Mouse (Mus musculus) hindbrain, embryonic 14.5 days (tissue): ENCODE results near the gene Gm44596. TPM values are rescaled to one million over a fixed set of nuclear protein-coding genes. Genes with fewer than 3 reads are reported as not detected.
A peak's percentile ranks its signal among the peaks of the same experiment; 100 is the strongest.

Experiments
- ATAC-seq: fragments of 200-750 bp; cut with Nextera tagmentation; 2 replicates; pipeline ENCODE4 v1.8.0; 2017; ENCODE audit warnings: moderate number of reproducible peaks, mild to moderate bottlenecking, moderate TSS enrichment, moderate library complexity; ENCODE audit not compliant: low FRiP score
- DNase-seq: peaks from one replicate; pipeline ENCODE4 v3.0.0-alpha.2; 2015; ENCODE audit warnings: low spot score
- H3K27ac ChIP-seq: fragments of 300-500 bp; sonication (generic); 2 replicates; pipeline ENCODE4 v1.5.1; 2014; ENCODE audit warnings: mild to moderate bottlenecking, moderate library complexity
- H3K27me3 ChIP-seq: fragments of 300-500 bp; sonication (generic); 2 replicates; pipeline ENCODE4 v1.6.1; 2014; ENCODE audit warnings: mild to moderate bottlenecking, low read length, mixed read lengths; ENCODE audit not compliant: control insufficient read depth, insufficient read depth
- H3K36me3 ChIP-seq: fragments of 300-500 bp; sonication (generic); replicated peaks from 2 replicates; pipeline ENCODE4 v1.6.1; 2014; ENCODE audit not compliant: control insufficient read depth, insufficient read depth
- H3K4me1 ChIP-seq: fragments of 300-500 bp; sonication (generic); replicated peaks from 2 replicates; pipeline ENCODE4 v1.6.1; 2014; ENCODE audit warnings: antibody characterized with exemption, low read length, mixed read lengths; ENCODE audit not compliant: control insufficient read depth, insufficient read depth
- H3K4me2 ChIP-seq: fragments of 300-500 bp; sonication (generic); replicated peaks from 2 replicates; pipeline ENCODE4 v1.6.1; 2014; ENCODE audit warnings: mild to moderate bottlenecking, moderate library complexity
- H3K4me3 ChIP-seq: fragments of 300-500 bp; sonication (generic); replicated peaks from 2 replicates; pipeline ENCODE4 v1.5.1; 2014; ENCODE audit warnings: mild to moderate bottlenecking, low read length
- H3K9ac ChIP-seq: fragments of 300-500 bp; sonication (generic); 2 replicates; pipeline ENCODE4 v1.6.1; 2014
- H3K9me3 ChIP-seq: fragments of 300-500 bp; sonication (generic); 2 replicates; pipeline ENCODE4 v1.6.1; 2016; ENCODE audit warnings: low read length; ENCODE audit not compliant: control insufficient read depth
- WGBS: fragments of 180-500 bp; shearing (Covaris S2); extraction: QIAGEN DNeasy Blood & Tissue Kit; methylation state at CpG from one replicate; pipeline ENCODE4 v1.1.7; 2014; 5-methylcytosine and 5-hydroxymethylcytosine counted together
- polyA plus RNA-seq: library from polyadenylated mRNA; unstranded; fragments of >200 nt; fragmentation: Nextera tagmentation; extraction: Ambion mirVana; gene quantifications from 2 replicates; pipeline ENCODE4 v1.2.1, GENCODE M21; 2014

Gm44596 gene
- polyA plus RNA-seq: not detected in 2 replicates

GRCm38 (mm10) chr6:128375192-128375591 lies at the start of gene Gm44596, which contains the start of gene Tex52:
Gene Gm44596, plus strand, starts transcription at chr6:128375503.
Gene Tex52, plus strand, starts transcription at chr6:128375456.
- 21% methylated on average over 6 of the region's 6 CpGs for WGBS
- peak; percentile 75; the same call in 1 of the 2 replicates for ATAC-seq
- Histone ChIP-seq H3K4me2 (no peak within 1 kb of the TSS), H3K9ac (no peak within 1 kb of the TSS), H3K27me3 (no peaks in the 10 kb centered on the region), H3K4me1 (peaks cover 5% of the 10 kb centered on the region; the same call in 1 of the 2 replicates), H3K4me3 (no peak within 1 kb of the TSS), H3K27ac (peak within 1 kb of the TSS; percentile 49; the same call in 1 of the 2 replicates), H3K9me3 (no peaks in the 10 kb centered on the region), H3K36me3 (no peaks in the 10 kb centered on the region)
- DNase-seq: peak; percentile 54

DNA sequence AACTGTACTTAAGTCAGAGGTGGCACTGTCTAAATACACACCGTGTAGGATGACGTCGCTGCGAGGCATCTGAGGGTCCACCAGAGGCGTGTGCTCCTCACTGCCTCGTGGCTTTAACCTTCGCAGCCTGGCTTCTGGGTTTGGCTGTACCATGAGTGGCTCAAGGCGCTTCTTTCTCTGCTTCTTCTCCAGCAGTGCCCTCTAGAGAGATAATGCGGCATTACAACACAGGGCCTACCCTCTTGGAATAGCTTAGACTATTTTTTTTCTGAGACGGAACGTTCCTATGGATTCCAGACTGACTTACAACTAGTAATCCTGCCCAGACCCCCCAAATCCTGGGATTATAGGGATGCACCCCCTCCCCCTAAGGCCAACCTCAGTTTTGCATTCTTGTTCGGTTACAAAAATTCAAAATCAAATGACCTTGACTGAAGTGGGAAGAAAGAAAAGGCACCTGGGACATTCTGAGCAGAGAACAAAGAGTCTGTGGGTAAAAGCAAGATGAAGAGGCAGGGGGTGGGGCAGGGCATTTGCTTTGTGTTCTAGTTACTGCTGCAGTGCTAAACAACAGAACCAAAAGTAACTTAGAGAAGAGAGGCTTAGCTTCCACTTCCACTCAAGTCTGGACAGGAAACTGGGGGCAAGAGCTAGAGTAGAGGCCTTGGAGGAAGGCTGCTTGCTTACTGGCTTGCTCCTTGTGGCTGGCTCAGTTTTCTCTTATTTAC lies 40.7 kb upstream of the Gm44596 start:
- no peak overlapping the region; the same call in 1 of the 2 replicates for H3K27ac ChIP-seq
- no peaks in the 10 kb centered on the region for H3K27me3 ChIP-seq
- peak; percentile 82 for DNase-seq
- H3K9ac ChIP-seq: no peak overlapping the region
- H3K4me3 ChIP-seq: no peak overlapping the region
- peaks cover 58% of the 10 kb centered on the region for H3K36me3 ChIP-seq
- 25% methylated on average over 12 of the region's 12 CpGs for WGBS
- peak; percentile 77; the same call in 1 of the 2 replicates for ATAC-seq
- peaks cover 14% of the 10 kb centered on the region for H3K9me3 ChIP-seq
- no peak overlapping the region for H3K4me2 ChIP-seq
- peaks cover 4% of the 10 kb centered on the region; the same call in 1 of the 2 replicates for H3K4me1 ChIP-seq

- no peak for DNase-seq
- Histone ChIP-seq H3K27me3 (no peaks in the 10 kb centered on the region), H3K4me2 (no peak overlapping the region)
These were observed 37.8 kb upstream of the Gm44596 start for GRCm38 (mm10) chr6:128337467-128337866.

GRCm38 (mm10) chr6:128338876-128339275 lies 36.4 kb upstream of the Gm44596 start:
- no peaks in the 10 kb centered on the region for H3K27me3 ChIP-seq
- 64% methylated on average over 5 of the region's 5 CpGs for WGBS
- peak; percentile 40; the same call in 1 of the 2 replicates for ATAC-seq
- no peak overlapping the region for H3K9ac ChIP-seq
- H3K36me3 ChIP-seq: peaks cover 35% of the 10 kb centered on the region
- no peak overlapping the region for H3K4me2 ChIP-seq
- H3K9me3 ChIP-seq: no peaks in the 10 kb centered on the region
- peaks cover 4% of the 10 kb centered on the region; the same call in 1 of the 2 replicates for H3K4me1 ChIP-seq
- peak overlapping the region; percentile 32; the same call in 1 of the 2 replicates for H3K27ac ChIP-seq
- DNase-seq: no peak
- no peak overlapping the region for H3K4me3 ChIP-seq

More at GRCm38 (mm10) chr6:128337467-128337866, 37.8 kb upstream of the Gm44596 start:
- H3K36me3 ChIP-seq: peaks cover 41% of the 10 kb centered on the region
- H3K27ac ChIP-seq: no peak overlapping the region
- H3K4me1 ChIP-seq: peaks cover 4% of the 10 kb centered on the region; the same call in 1 of the 2 replicates
- WGBS: 82% methylated on average over 7 of the region's 7 CpGs
- H3K9ac ChIP-seq: no peak overlapping the region
- no peak for ATAC-seq
- no peak overlapping the region for H3K4me3 ChIP-seq
- no peaks in the 10 kb centered on the region for H3K9me3 ChIP-seq

GRCm38 (mm10) chr6:128341956-128342723 lies 33.2 kb upstream of the Gm44596 start:
- 96% methylated on average over 11 of the region's 11 CpGs for WGBS
- ATAC-seq: no peak
- no peaks in the 10 kb centered on the region for H3K9me3 ChIP-seq
- H3K36me3 ChIP-seq: peaks cover 17% of the 10 kb centered on the region; the same call in 1 of the 2 replicates
- H3K4me2 ChIP-seq: no peak overlapping the region
- H3K4me1 ChIP-seq: peaks cover 4% of the 10 kb centered on the region; the same call in 1 of the 2 replicates
- H3K27me3 ChIP-seq: no peaks in the 10 kb centered on the region
- no peak for DNase-seq
- H3K27ac ChIP-seq: no peak overlapping the region
- no peak overlapping the region for H3K4me3 ChIP-seq
- H3K9ac ChIP-seq: no peak overlapping the region

DNA sequence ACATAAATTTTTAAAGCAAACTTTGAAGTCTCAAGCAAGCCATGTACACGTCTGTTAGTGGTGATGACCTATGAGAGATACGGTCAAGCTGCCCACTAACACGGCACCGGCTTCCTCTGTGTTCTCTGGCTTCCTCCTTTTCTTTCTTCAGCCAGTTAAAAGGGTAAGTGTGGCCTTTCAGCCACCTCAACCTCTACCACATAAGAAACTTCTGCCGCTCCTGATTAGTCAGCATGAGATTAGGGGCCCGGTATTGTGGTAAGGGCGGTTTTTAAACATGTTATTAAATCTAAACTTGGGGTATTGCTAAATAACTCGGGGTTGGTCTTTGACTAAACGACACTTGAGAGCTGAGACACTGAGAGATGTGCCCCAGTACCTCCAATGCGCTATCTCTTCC lies 29.7 kb upstream of the Gm44596 start:
- no peaks in the 10 kb centered on the region for H3K27me3 ChIP-seq
- H3K36me3 ChIP-seq: peaks cover 19% of the 10 kb centered on the region
- H3K4me2 ChIP-seq: no peak overlapping the region
- DNase-seq (no peak), ATAC-seq (no peak)
- no peak overlapping the region for H3K4me3 ChIP-seq
- no peaks in the 10 kb centered on the region for H3K4me1 ChIP-seq
- H3K9me3 ChIP-seq: no peaks in the 10 kb centered on the region
- WGBS: 89% methylated on average over 10 of the region's 10 CpGs
- H3K27ac ChIP-seq: no peak overlapping the region
- H3K9ac ChIP-seq: no peak overlapping the region

DNA sequence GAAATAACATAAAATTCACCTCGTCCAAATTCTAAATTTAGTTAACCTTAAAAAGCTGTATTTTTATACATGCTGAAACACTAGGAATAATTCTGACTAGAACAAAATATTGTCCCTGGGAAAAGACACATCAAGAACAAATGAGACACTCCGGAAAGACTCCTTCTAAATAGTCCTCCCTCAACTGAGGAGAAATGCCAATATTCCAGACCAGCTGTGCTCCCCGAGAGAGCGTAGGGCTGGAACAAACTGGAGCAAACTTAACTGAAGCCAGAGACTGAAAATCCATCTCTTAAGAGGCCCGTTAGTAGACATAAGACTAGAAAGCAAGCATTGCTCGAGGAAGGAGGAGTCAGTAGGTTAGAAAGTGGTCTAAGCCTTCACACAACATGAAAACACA lies 28.5 kb upstream of the Gm44596 start:
- no peak overlapping the region for H3K9ac ChIP-seq
- DNase-seq (no peak), ATAC-seq (no peak)
- H3K9me3 ChIP-seq: no peaks in the 10 kb centered on the region
- WGBS: 86% methylated on average over 6 of the region's 6 CpGs
- H3K27ac ChIP-seq: no peak overlapping the region
- H3K36me3 ChIP-seq: peaks cover 19% of the 10 kb centered on the region
- no peaks in the 10 kb centered on the region for H3K27me3 ChIP-seq
- no peak overlapping the region for H3K4me2 ChIP-seq
- H3K4me1 ChIP-seq: no peaks in the 10 kb centered on the region
- H3K4me3 ChIP-seq: no peak overlapping the region

- ATAC-seq (no peak), DNase-seq (no peak)
- Histone ChIP-seq H3K9me3 (no peaks in the 10 kb centered on the region), H3K4me3 (no peak overlapping the region), H3K27me3 (no peaks in the 10 kb centered on the region), H3K4me1 (peaks cover 8% of the 10 kb centered on the region; the same call in 1 of the 2 replicates), H3K9ac (no peak overlapping the region), H3K27ac (peak overlapping the region; percentile 51), H3K4me2 (no peak overlapping the region), H3K36me3 (peaks cover 5% of the 10 kb centered on the region)
- 35% methylated on average over 7 of the region's 7 CpGs for WGBS
These were observed 25.6 kb upstream of the Gm44596 start for GRCm38 (mm10) chr6:128349711-128350110.

DNA sequence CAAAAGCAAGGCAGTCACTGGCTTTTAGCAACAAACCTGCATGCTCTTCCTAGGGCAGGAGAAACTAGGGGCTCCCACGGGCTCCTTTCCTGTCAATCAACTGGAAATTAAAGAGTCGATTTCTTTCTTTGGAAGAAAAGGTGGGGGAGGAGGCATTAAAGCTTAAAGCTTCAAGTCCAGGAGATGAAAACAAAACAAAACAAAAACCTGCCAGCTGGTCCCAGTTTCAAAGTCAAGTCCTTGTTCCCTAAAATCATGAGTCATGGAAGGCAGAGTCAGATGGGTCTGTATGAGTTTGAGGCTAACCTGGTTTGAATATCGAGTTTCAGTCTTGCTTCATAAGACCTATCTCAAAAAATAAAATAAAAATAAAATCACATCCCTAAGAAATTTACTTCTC lies 21.2 kb upstream of the Gm44596 start:
- H3K9ac ChIP-seq: peak overlapping the region; percentile 74; the same call in 1 of the 2 replicates
- no peaks in the 10 kb centered on the region for H3K27me3 ChIP-seq
- no peak for ATAC-seq
- H3K4me1 ChIP-seq: peaks cover 13% of the 10 kb centered on the region
- DNase-seq: no peak
- peaks cover 27% of the 10 kb centered on the region for H3K36me3 ChIP-seq
- peak overlapping the region; percentile 67; the same call in 1 of the 2 replicates for H3K4me3 ChIP-seq
- WGBS: 37% methylated on average over 3 of the region's 3 CpGs
- peak overlapping the region; percentile 58 for H3K4me2 ChIP-seq
- H3K9me3 ChIP-seq: no peaks in the 10 kb centered on the region
- no peak overlapping the region for H3K27ac ChIP-seq
